Mouse (Mus musculus): ENCODE results near the gene Fhl2. TPM values are rescaled to one million over a fixed set of nuclear protein-coding genes. Genes with fewer than 3 reads are reported as not detected.

The Fhl2 gene
- not detected in 2 replicates for polyA plus RNA-seq (2012)

GRCm38 (mm10) chr1:43196661-43197241 is at the start of gene Fhl2:
Gene Fhl2, minus strand, starts transcription at chr1:43196984.
- TF ChIP-seq GATA1 (IDR thresholded peaks at IDR 0.05; ENCODE audit: low read length) = no peak

GRCm38 (mm10) chr1:43245014-43245413 is 48.2 kb upstream of the Fhl2 start:
- TF ChIP-seq GATA1 (IDR thresholded peaks at IDR 0.05; ENCODE audit: low read length) = no peak

- TF ChIP-seq GATA1 (IDR thresholded peaks at IDR 0.05; ENCODE audit: low read length) = no peak
These were observed 44.4 kb upstream of the Fhl2 start for GRCm38 (mm10) chr1:43241208-43241607.

GRCm38 (mm10) chr1:43239796-43240313 is 43.1 kb upstream of the Fhl2 start:
- TF ChIP-seq GATA1 (IDR thresholded peaks at IDR 0.05; ENCODE audit: low read length) = no peak

GRCm38 (mm10) chr1:43238471-43238870 is 41.7 kb upstream of the Fhl2 start:
- TF ChIP-seq GATA1 (IDR thresholded peaks at IDR 0.05; ENCODE audit: low read length) = no peak

GRCm38 (mm10) chr1:43237360-43238235 is 40.8 kb upstream of the Fhl2 start:
- no peak for TF ChIP-seq GATA1 (IDR thresholded peaks at IDR 0.05; ENCODE audit: low read length)

GRCm38 (mm10) chr1:43225531-43226151 is 28.9 kb upstream of the Fhl2 start:
- no peak for TF ChIP-seq GATA1 (IDR thresholded peaks at IDR 0.05; ENCODE audit: low read length)

- TF ChIP-seq GATA1 (IDR thresholded peaks at IDR 0.05; ENCODE audit: low read length) = no peak
These were observed 28.2 kb upstream of the Fhl2 start for GRCm38 (mm10) chr1:43224943-43225342.

- no peak for TF ChIP-seq GATA1 (IDR thresholded peaks at IDR 0.05; ENCODE audit: low read length)
These were observed 27.4 kb upstream of the Fhl2 start for GRCm38 (mm10) chr1:43224171-43224570.

GRCm38 (mm10) chr1:43223097-43223496 is 26.3 kb upstream of the Fhl2 start:
- TF ChIP-seq GATA1 (IDR thresholded peaks at IDR 0.05; ENCODE audit: low read length) = no peak

- TF ChIP-seq GATA1 (IDR thresholded peaks at IDR 0.05; ENCODE audit: low read length) = no peak
These were observed 21.4 kb upstream of the Fhl2 start for GRCm38 (mm10) chr1:43218016-43218680.

GRCm38 (mm10) chr1:43215601-43216000 is 18.8 kb upstream of the Fhl2 start:
- TF ChIP-seq GATA1 (IDR thresholded peaks at IDR 0.05; ENCODE audit: low read length) = no peak

GRCm38 (mm10) chr1:43211274-43211673 is 14.5 kb upstream of the Fhl2 start:
- TF ChIP-seq GATA1 (IDR thresholded peaks at IDR 0.05; ENCODE audit: low read length) = no peak

- no peak for TF ChIP-seq GATA1 (IDR thresholded peaks at IDR 0.05; ENCODE audit: low read length)
These were observed 13.5 kb upstream of the Fhl2 start for GRCm38 (mm10) chr1:43210285-43210684.

- no peak for TF ChIP-seq GATA1 (IDR thresholded peaks at IDR 0.05; ENCODE audit: low read length)
These were observed 10.4 kb upstream of the Fhl2 start for GRCm38 (mm10) chr1:43207147-43207546.

GRCm38 (mm10) chr1:43203282-43203681 is 6.5 kb upstream of the Fhl2 start:
- TF ChIP-seq GATA1 (IDR thresholded peaks at IDR 0.05; ENCODE audit: low read length) = no peak
